Mouse (Mus musculus) ovary, adult 18-20 months (tissue): ENCODE data around the gene Usp47.

ENCODE experiments used
- DNase-seq: peaks from one replicate; pipeline ENCODE4 v3.0.0; 2022; ENCODE audit warnings: low spot score, mixed read lengths

Usp47 gene

DNA sequence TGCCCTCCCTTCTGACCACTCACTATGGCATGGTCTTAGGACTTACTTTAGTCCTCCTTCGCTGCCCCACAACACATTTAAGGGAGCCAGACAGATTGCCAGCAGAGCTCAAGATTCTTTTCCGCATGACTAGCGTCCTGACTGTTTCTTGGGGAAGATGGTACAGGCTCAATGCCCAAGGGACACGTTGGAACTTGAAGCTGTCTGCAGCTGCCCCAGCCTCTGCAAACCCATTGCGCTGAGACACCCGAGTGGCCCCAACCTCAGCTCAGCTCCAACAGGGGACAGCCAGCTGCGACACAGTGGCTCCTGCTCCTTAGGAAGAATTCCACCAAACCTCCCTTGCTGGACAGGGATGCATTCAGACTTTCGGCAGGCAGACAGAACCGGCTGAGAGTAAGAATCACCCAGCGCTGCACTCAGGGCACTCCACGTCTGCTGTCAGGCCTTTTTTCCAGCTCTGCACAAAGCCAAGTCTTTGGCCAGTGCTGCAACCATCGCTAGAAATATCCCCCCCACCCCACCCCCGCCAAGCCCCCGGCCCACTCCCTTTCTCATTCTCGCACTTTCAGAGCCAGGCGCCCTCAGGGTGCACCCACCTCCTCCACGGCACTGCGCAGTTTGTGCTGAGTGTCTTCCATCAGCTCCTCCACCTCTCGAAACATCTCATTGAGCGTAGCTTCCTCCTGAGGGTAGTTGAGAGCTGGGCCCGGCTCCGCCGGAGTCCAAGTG lies 134.4 kb downstream of the Usp47 start:
- DNase-seq: no peak

DNA sequence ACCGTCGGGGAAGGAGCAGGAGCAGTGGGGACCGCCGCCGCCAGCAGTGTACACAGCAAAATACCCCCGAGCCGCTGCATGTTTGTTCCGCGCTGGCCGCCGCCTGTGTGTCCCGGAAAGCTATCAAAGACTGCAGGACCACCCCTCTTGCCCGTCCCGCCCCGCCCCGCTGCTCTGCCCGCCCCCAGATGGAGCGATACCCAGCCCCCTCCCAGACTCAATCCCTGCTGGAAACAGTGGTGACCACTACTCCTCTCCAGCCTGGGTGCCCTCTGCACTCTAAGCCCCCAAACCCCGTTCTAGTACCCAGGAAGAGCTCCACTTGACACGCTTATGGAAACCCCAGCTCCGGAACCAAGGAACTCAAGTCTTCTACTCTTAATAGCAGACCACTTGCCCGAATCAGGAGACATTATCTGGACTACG lies 135.0 kb downstream of the Usp47 start:
- no peak for DNase-seq

DNA sequence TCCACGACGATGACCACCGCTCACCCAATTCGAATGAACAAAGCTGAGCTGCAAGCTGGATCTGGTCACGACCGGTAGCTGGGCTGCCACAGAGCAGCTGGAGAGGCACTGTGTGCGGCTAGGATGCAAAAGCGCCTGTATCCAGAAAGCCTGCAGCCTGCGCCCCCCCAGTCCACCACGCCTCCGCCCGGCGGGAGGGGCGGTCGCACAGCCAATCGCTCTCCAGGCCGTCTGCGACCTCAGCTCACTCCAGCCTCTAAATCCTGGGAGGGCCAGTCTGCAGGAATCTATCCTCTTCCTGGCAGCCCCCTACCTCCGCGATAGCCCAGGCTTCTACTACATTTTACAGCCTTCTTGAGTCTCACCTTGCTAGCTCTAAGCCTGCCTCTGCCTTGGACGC lies 135.6 kb downstream of the Usp47 start, which contains the start of gene Dkk3:
Dkk3 (minus strand) TSS at position 116 of the 400 bp plus-strand sequence.
- DNase-seq: peak; percentile 19

DNA sequence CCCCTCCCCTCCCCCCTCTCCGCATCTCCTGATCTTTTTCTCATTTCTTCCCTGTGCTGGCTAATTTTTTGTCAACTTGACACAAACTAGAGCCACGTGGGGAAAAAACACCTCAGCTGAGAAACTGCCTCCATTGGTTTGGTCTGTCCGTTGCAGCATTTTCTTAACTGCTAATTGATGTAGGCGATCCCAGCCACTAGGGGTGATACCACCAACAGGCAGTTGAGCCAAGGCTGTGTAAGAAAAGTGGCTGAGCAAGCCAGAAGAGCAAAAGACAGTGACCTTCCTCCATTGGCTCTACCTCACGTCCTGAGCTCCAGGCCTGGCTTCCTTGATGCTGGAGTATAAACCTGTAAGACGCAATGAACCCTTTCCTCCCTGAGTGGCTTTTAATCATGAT lies 136.5 kb downstream of the Usp47 start:
- no peak for DNase-seq
